Mouse (Mus musculus): ENCODE data around the gene Prss27.

DNA sequence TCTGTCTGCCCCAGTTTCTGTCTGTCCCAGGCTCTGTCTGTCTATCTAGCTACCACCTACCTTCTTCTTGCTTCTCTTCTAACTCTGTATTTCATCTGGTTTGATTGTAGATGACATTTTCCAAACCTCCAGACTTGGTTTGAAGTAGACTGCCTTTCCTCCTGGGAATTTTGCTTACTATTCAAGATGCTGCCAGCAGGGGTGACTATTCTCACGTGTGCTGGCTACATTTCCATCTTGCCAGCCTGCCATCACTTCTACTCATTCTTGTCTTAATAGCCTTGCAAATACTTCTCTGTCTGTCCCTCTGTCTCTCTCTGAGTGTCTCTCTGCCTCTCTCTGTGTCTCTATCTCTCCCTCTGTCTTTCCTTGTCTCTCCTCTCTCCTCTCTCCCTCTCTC is 42.5 kb upstream of the Prss27 start:
- TF ChIP-seq CTCF (IDR thresholded peaks at IDR 0.05; ENCODE audit: control insufficient read depth, insufficient read depth, low read length) (no peak), POLR2A (IDR thresholded peaks at IDR 0.05; ENCODE audit: borderline replicate concordance, control insufficient read depth, low read depth, low read length) (no peak)

All from bone marrow, adult 2 months (tissue).